Comparison of ENCODE assay signal across 10 mouse cellular contexts in genomic region chrX:166773408-166773854, GRCm38 (mm10).
A peak's percentile ranks its signal among the peaks of the same experiment; 100 is the strongest.
DNase-seq lines count a peak whose midpoint lies in the region; ATAC-seq and TF ChIP-seq lines count a peak whose summit lies in the region.
"Had no signal": no experiment of that assay in that cellular context is flagged by ENCODE, and none has a peak within 500 bp of the region (broad histone marks: within the 10 kb centered on the region; RNA-seq: fewer than 3 reads in every experiment).

No protein-coding gene starts in this region.

- H3K27me3 ChIP-seq in hindbrain, embryonic 10.5 days (ENCODE audit: insufficient read depth, poor library complexity, severe bottlenecking), result peaks cover 68% of the 10 kb centered on the region
- H3K27me3 ChIP-seq in hindbrain, embryonic 13.5 days, result peaks cover 10% of the 10 kb centered on the region
- no peaks in the 10 kb centered on the region for H3K27me3 ChIP-seq in hindbrain, postnatal 0 days (ENCODE audit: insufficient read depth, low read length)
- peaks cover 40% of the 10 kb centered on the region for H3K27me3 ChIP-seq in midbrain, embryonic 12.5 days

- WGBS in hindbrain, embryonic 10.5 days, result 16% methylated on average over 6 of the region's 6 CpGs
- 23% methylated on average over 6 of the region's 6 CpGs for WGBS in hindbrain, embryonic 13.5 days
- WGBS in hindbrain, postnatal 0 days, result 25% methylated on average over 6 of the region's 6 CpGs
- WGBS in midbrain, embryonic 12.5 days, result 15% methylated on average over 6 of the region's 6 CpGs

- H3K36me3 ChIP-seq in hindbrain, embryonic 10.5 days, result no peaks in the 10 kb centered on the region
- H3K36me3 ChIP-seq in hindbrain, embryonic 13.5 days, result no peaks in the 10 kb centered on the region
- H3K36me3 ChIP-seq in hindbrain, postnatal 0 days (ENCODE audit: insufficient read depth, low read length), result no peaks in the 10 kb centered on the region
- H3K36me3 ChIP-seq in midbrain, embryonic 12.5 days, result no peaks in the 10 kb centered on the region
- H3K36me3 ChIP-seq: embryonic facial prominence, embryonic 12.5 days had no signal

- no peaks in the 10 kb centered on the region for H3K9me3 ChIP-seq in hindbrain, embryonic 10.5 days
- no peaks in the 10 kb centered on the region for H3K9me3 ChIP-seq in hindbrain, embryonic 13.5 days
- no peaks in the 10 kb centered on the region for H3K9me3 ChIP-seq in hindbrain, postnatal 0 days (ENCODE audit: low read length)
- no peaks in the 10 kb centered on the region for H3K9me3 ChIP-seq in midbrain, embryonic 12.5 days
- H3K9me3 ChIP-seq: embryonic facial prominence, embryonic 12.5 days had no signal

- H3K27ac ChIP-seq in hindbrain, embryonic 10.5 days, result peak overlapping the region; percentile 73
- no peak overlapping the region for H3K27ac ChIP-seq in hindbrain, embryonic 13.5 days
- no peak overlapping the region for H3K27ac ChIP-seq in hindbrain, postnatal 0 days
- no peak overlapping the region for H3K27ac ChIP-seq in midbrain, embryonic 12.5 days (replicated peaks)
- H3K27ac ChIP-seq: embryonic facial prominence, embryonic 12.5 days had no signal

- no peak for ATAC-seq in hindbrain, embryonic 13.5 days (ENCODE audit: low FRiP score)
- peak; percentile 45; the same call in 1 of the 2 replicates for ATAC-seq in hindbrain, postnatal 0 days
- peak; percentile 58 for ATAC-seq in midbrain, embryonic 12.5 days (ENCODE audit: low FRiP score, low read depth)

- no peak for TF ChIP-seq CTCF in hindbrain, postnatal 0 days (IDR thresholded peaks at IDR 0.05; ENCODE audit: low read depth)

- no peak overlapping the region for H3K9ac ChIP-seq in hindbrain, embryonic 13.5 days
- H3K9ac ChIP-seq in hindbrain, postnatal 0 days (replicated peaks; ENCODE audit: low read length), result no peak overlapping the region
- no peak overlapping the region for H3K9ac ChIP-seq in midbrain, embryonic 12.5 days (replicated peaks)
- H3K9ac ChIP-seq: embryonic facial prominence, embryonic 12.5 days had no signal

- peak; percentile 80 for DNase-seq in hindbrain, embryonic 10.5 days (ENCODE audit: low spot score)
- DNase-seq in R1 (ENCODE audit: low read depth, low spot score), result peak; percentile 62
- no peak for DNase-seq in hindbrain, postnatal 0 days (ENCODE audit: low spot score)
- DNase-seq in spleen, postnatal 36 days (ENCODE audit: low spot score in 2 of 2), result no peak
- DNase-seq in right cerebral cortex, postnatal 25 days, result no peak
- DNase-seq in right cerebral cortex, postnatal 14 days, result no peak
- DNase-seq: heart, postnatal 4 days had no signal

- H3K4me2 ChIP-seq in hindbrain, embryonic 13.5 days, result no peak overlapping the region
- no peak overlapping the region for H3K4me2 ChIP-seq in hindbrain, postnatal 0 days (ENCODE audit: low read depth, low read length)
- H3K4me2 ChIP-seq in midbrain, embryonic 12.5 days (replicated peaks), result no peak overlapping the region
- H3K4me2 ChIP-seq: embryonic facial prominence, embryonic 12.5 days had no signal

- no peak overlapping the region for H3K4me3 ChIP-seq in hindbrain, embryonic 10.5 days
- no peak overlapping the region for H3K4me3 ChIP-seq in hindbrain, embryonic 13.5 days
- no peak overlapping the region for H3K4me3 ChIP-seq in hindbrain, postnatal 0 days (ENCODE audit: low read length)
- H3K4me3 ChIP-seq in midbrain, embryonic 12.5 days, result no peak overlapping the region
- H3K4me3 ChIP-seq: embryonic facial prominence, embryonic 12.5 days had no signal

- H3K4me1 ChIP-seq in hindbrain, embryonic 10.5 days (replicated peaks), result peaks cover 21% of the 10 kb centered on the region; the same call in 1 of the 2 replicates
- 0 out of 2 replicates have a peak, but pooled peaks cover 3% of the 10 kb centered on the region for H3K4me1 ChIP-seq in hindbrain, embryonic 13.5 days (replicated peaks)
- H3K4me1 ChIP-seq in hindbrain, postnatal 0 days (ENCODE audit: insufficient read depth, low read length), result no peaks in the 10 kb centered on the region
- 0 out of 2 replicates have a peak, but pooled peaks cover 4% of the 10 kb centered on the region for H3K4me1 ChIP-seq in midbrain, embryonic 12.5 days
- H3K4me1 ChIP-seq: embryonic facial prominence, embryonic 12.5 days had no signal

Comparison
In these comparisons a context has a peak if more than half of its experiments do, and no peak if none do; other contexts are left out.
1. DNase-seq: peak in hindbrain, embryonic 10.5 days (single experiment) and R1 (single experiment); none in hindbrain, postnatal 0 days (single experiment), spleen, postnatal 36 days (0 of 2), right cerebral cortex, postnatal 25 days (single experiment) and right cerebral cortex, postnatal 14 days (single experiment).